Mouse (Mus musculus): ENCODE measurements around the gene Ppp1r14c. TPM values are rescaled to one million over a fixed set of nuclear protein-coding genes. Genes with fewer than 3 reads are reported as not detected.

The Ppp1r14c gene
- polyA plus RNA-seq, 1 experiment from 2014 or later, result 315 TPM

Small RNAs within 50 kb of the gene (microRNA-seq; reads per million reads assigned to microRNA genes)
- not detected for gene Gm24482

Other genes with a start within 250 kb of the Ppp1r14c start
- gene H60c, start 98.3 kb upstream of the Ppp1r14c start, polyA plus RNA-seq (2014; fragmentation: Nextera tagmentation; extraction: Ambion mirVana), result not detected in 2 replicates
- 0.58 and 0.62 TPM in 2 replicates for gene Iyd, start 174.2 kb downstream of the Ppp1r14c start, polyA plus RNA-seq (2014; fragmentation: Nextera tagmentation; extraction: Ambion mirVana)

Measured in heart, embryonic 14.5 days (tissue).